Mouse (Mus musculus) WW6 (cell line): ENCODE results near the gene Comp.

Experiments
- DNase-seq: peaks from one replicate; pipeline ENCODE4 v3.0.0-alpha.2; 2013; ENCODE audit warnings: low read depth, low spot score

Gene Comp

DNA sequence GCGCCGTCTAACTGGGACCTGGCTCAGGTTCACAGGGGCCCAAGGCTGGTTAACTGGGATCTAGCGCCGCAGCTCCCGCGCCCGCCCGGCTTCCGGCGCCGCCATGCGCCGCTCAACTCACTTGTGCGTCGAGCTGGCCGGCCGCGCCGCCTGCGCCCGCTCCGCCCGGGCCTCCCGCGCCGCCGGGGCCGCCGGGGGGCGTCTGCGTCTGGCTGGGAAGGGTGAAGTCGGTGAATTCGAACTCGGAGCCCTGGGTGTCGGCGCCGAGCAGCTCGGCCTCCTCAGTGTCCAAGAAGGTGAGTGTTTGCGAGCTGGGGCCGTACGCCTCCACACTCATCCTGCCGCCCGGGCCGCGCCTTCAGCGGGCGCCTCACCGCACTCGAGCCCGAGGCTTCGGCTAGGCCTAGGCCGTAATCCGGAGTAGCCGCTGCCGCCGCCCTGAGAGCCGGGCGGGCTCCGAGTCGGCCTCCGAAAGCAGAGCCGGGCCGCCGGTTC is 20.7 kb upstream of the Comp start:
- no peak for DNase-seq

GRCm38 (mm10) chr8:70353194-70353817 is 20.1 kb upstream of the Comp start, which contains the start of gene Upf1:
Upf1 (minus strand) TSS chr8:70353278.
- DNase-seq: peak; percentile 99

DNA sequence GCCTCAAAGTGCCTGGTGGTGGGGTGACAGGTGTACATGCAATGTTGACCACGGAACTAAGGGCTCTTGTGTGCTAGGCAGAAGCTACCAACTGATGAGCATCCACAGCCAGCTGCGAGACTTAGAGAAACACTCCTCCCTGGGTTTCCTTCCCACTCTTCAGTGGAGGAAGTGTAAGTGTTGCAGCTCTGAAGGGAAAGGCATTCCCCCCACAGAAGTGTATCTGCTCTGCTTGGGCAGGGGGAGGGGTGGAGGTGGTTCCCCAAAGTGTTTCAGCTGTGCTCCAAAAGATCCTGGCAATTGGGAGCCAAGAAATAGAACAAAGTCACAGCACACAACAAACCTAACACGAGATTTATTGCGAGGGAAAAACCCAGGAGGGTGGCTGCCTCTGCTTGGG is 19.4 kb upstream of the Comp start:
- DNase-seq: no peak

DNA sequence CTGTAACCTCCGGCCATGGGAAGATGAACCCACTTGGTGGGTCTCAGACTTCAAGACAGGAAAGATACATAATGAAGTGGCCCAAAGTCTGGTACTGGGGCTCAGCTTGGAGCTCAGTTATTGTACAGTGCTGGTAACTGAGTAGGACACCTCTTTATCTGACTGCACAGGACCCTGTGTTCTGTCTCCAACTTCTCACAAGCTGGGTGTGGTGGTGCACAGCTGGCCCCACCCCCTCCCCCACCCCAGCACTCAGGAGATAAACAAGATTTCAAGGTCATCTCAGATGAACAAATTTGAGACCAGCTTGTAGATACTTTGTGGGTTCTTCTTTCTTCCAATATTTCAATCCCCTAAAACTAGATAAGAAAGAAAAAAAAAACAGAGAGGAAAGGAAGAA is 17.2 kb upstream of the Comp start:
- no peak for DNase-seq

DNA sequence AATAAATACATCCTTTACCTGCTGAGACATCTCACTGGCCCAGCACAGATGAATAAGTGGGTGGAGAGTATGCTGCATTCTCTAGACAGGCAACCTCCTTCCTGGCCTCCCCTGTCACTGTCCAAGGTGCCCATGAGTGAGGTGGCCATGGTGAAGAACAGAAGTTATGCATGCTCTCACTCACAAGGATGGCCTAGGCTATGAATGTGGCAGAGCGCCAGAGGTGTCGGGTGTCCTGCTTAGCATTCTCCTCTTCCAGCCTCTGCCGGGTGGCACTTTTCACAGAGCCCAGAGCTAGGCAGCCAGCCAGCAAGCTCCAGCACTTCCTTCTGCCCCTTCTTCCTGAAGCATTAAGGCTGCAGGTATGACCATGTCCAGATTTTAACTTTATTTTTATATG is 13.9 kb upstream of the Comp start:
- no peak for DNase-seq

DNA sequence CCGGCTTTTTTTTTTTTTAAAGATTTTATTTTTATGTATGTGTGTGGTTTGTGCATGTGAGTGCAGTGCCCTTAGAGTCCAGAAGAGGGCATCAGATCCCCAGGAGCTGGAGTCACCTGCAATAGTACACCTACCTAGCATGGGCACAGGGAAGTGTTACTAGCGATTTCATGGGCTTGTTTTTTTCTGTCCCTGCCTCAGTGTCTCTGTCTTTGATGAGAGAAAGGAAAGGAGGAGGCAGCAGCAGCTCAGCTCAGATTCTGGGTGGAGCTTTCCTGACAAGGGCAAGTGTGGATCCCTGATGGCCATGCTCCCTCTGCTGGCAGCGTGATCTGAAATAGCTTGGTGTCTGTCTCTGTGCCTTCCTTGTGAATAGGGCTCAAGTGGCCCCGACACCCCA is 12.6 kb upstream of the Comp start:
- DNase-seq: peak; percentile 61

DNA sequence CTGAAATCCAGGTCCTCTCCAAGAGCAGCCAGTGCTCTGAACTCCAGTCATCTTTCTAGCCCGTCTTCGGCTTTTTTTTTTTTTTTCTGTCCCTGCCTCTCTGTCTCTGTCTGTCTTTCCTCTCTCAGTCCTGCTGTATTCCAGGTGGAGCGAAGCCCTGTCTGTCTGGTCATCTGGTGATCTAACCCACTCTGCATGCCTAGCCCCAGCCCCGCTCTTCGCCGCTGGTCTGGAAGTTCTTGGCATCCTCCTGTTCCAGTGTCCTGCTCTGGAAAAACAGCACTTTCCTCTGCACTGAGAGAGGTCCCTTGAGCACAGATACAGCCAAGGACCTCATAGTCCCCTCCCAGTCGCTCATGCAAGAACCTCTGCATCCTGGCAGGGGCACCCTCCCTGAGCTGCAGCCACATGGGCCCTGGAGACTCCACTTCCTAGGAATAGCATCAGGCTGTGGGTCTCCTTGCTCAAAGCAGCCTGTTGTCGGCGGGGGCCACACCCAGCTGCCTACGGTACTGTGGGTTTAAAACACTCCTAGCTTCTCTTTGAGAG is 11.8 kb upstream of the Comp start:
- no peak for DNase-seq

GRCm38 (mm10) chr8:70364066-70364465 is 9.3 kb upstream of the Comp start:
- no peak for DNase-seq

GRCm38 (mm10) chr8:70366588-70366987 is 6.8 kb upstream of the Comp start:
- DNase-seq: no peak

GRCm38 (mm10) chr8:70370476-70370875 is 2.9 kb upstream of the Comp start:
- DNase-seq: no peak

GRCm38 (mm10) chr8:70371951-70372350 is 1.4 kb upstream of the Comp start:
- no peak for DNase-seq

GRCm38 (mm10) chr8:70374318-70374927 is 1.1 kb downstream of the Comp start:
- DNase-seq: peak; percentile 85

- no peak for DNase-seq
Measured at GRCm38 (mm10) chr8:70375212-70375859, 2.0 kb downstream of the Comp start.

- no peak for DNase-seq
Measured at GRCm38 (mm10) chr8:70376275-70376741, 3.0 kb downstream of the Comp start.

DNA sequence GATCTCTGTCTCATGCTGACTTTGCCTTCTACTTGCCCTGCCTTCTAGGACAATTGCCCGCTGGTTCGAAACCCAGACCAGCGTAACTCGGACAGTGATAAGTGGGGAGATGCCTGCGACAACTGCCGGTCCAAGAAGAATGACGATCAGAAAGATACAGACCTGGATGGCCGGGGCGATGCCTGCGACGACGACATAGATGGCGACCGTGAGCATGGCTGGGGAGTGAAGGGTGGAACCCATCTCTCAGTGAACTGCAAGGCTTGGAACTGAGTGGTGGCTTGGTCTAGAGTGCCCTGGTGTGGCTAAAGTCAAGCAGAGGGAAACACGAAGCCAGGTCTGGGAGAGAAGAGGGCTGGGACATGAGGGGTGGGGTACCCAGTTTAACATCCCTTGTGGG is 3.7 kb downstream of the Comp start:
- DNase-seq: no peak

DNA sequence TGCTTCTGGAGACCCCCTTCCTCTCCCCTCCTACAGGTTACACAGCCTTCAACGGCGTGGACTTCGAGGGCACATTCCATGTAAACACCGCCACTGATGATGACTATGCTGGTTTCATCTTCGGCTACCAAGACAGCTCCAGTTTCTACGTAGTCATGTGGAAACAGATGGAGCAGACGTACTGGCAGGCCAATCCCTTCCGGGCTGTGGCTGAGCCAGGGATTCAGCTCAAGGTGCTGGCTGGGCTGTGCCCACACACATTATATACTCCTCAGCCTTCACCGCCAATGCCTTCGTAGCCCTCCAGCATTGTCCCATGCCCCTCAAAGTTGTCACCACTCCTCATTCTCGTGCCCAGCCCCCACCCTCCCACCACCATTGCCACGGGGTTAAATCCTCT is 6.7 kb downstream of the Comp start:
- no peak for DNase-seq

GRCm38 (mm10) chr8:70383287-70383686 is 9.9 kb downstream of the Comp start:
- DNase-seq: no peak

DNA sequence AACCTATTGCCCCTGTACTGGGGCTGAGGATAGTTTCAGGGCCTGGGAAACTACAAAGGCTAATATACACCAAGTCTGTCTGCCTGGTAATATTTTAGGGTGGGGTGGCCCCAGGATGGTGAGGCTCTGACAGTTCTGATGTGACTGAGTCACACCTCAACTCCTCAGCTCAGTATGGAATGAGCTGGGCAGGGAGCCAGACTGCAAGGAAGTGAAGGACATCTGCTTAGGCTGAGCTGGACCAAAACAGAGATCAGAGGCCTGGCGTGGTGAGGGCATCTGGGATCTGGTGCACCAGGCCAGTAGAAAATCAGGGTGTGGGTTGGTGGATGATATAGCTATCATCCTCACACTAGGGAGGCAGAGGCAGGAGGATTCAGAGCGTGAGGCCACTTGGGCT is 16.3 kb downstream of the Comp start:
- no peak for DNase-seq

- no peak for DNase-seq
Measured at GRCm38 (mm10) chr8:70393087-70393486, 19.7 kb downstream of the Comp start.

- no peak for DNase-seq
Measured at GRCm38 (mm10) chr8:70394269-70394998, 21.1 kb downstream of the Comp start.

DNA sequence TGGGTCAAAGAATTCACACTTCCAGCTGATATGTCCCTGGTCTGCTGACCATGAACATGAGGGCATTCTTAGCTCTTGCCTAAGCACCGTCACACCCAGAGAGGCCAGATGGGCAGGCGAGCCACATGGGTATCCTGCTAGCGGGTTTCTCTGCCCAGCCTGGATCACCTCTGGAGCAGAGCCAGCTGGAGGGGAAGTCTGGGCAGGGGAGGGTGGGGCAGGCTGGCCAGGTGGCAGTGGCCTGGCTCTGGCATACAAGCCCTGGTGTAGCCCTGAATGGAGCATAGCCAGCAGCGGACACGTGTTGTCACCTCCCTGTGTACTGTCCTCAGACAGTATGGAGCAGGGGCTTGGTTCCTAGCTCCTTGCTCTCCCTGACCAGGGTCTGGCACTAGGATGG is 22.3 kb downstream of the Comp start:
- DNase-seq: no peak

DNA sequence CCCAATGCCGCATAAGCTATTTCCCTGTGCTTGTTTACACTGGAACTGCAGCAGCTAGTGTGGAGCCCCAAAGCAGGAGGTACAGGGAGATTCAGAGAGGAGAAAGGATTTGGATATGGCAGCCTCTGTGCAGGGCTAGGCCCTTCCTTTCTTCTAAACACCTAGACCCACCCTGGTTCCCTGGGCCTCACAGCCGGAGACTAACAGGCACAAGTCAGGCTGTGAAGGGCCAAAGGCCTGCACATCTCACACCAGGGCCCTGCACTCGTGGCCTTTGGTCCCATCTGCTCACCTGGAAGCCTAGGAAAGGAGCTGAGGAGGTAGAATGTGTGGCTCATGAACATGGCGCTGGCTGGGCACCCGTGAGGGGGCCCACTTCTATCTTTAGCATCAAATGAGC is 22.8 kb downstream of the Comp start:
- DNase-seq: no peak
